Mouse (Mus musculus) intestine, embryonic 15.5 days (tissue): ENCODE data around the gene Qprt. TPM values are rescaled to one million over a fixed set of nuclear protein-coding genes. Genes with fewer than 3 reads are reported as not detected.

Experiments
- ATAC-seq: fragments of 200-750 bp; cut with Nextera tagmentation; 2 replicates; pipeline ENCODE4 v1.8.0; 2017; ENCODE audit warnings: moderate TSS enrichment, moderate library complexity
- H3K27ac ChIP-seq: fragments of 300-500 bp; sonication (generic); 2 replicates; pipeline ENCODE4 v1.5.1; 2015; ENCODE audit warnings: mild to moderate bottlenecking, inconsistent platforms
- H3K27me3 ChIP-seq: fragments of 300-500 bp; sonication (generic); replicated peaks from 2 replicates; pipeline ENCODE4 v1.6.1; 2015; ENCODE audit warnings: inconsistent platforms
- H3K36me3 ChIP-seq: fragments of 300-500 bp; sonication (generic); 2 replicates; pipeline ENCODE4 v1.6.1; 2015; ENCODE audit warnings: inconsistent platforms
- H3K4me1 ChIP-seq: fragments of 300-500 bp; sonication (generic); replicated peaks from 2 replicates; pipeline ENCODE4 v1.6.1; 2015; ENCODE audit warnings: inconsistent platforms
- H3K4me2 ChIP-seq: fragments of 300-500 bp; sonication (generic); replicated peaks from 2 replicates; pipeline ENCODE4 v1.6.1; 2015; ENCODE audit warnings: mild to moderate bottlenecking, inconsistent platforms
- H3K4me3 ChIP-seq: fragments of 300-500 bp; sonication (generic); replicated peaks from 2 replicates; pipeline ENCODE4 v1.5.1; 2015; ENCODE audit warnings: inconsistent platforms
- H3K9ac ChIP-seq: fragments of 300-500 bp; sonication (generic); 2 replicates; pipeline ENCODE4 v1.6.1; 2015; ENCODE audit warnings: inconsistent platforms
- H3K9me3 ChIP-seq: fragments of 300-500 bp; sonication (generic); 2 replicates; pipeline ENCODE4 v1.6.1; 2016; ENCODE audit warnings: inconsistent platforms
- WGBS: fragments of 180-500 bp; shearing (Covaris S2); methylation state at CpG from one replicate; pipeline ENCODE4 v1.1.7; 2015; 5-methylcytosine and 5-hydroxymethylcytosine counted together
- polyA plus RNA-seq: library from polyadenylated mRNA; unstranded; fragments of >200 nt; fragmentation: Nextera tagmentation; extraction: Ambion mirVana; gene quantifications from 2 replicates; pipeline ENCODE4 v1.2.1, GENCODE M21; 2015

Qprt gene
- polyA plus RNA-seq, 1 experiment from 2014 or later = 5.3 TPM

DNA sequence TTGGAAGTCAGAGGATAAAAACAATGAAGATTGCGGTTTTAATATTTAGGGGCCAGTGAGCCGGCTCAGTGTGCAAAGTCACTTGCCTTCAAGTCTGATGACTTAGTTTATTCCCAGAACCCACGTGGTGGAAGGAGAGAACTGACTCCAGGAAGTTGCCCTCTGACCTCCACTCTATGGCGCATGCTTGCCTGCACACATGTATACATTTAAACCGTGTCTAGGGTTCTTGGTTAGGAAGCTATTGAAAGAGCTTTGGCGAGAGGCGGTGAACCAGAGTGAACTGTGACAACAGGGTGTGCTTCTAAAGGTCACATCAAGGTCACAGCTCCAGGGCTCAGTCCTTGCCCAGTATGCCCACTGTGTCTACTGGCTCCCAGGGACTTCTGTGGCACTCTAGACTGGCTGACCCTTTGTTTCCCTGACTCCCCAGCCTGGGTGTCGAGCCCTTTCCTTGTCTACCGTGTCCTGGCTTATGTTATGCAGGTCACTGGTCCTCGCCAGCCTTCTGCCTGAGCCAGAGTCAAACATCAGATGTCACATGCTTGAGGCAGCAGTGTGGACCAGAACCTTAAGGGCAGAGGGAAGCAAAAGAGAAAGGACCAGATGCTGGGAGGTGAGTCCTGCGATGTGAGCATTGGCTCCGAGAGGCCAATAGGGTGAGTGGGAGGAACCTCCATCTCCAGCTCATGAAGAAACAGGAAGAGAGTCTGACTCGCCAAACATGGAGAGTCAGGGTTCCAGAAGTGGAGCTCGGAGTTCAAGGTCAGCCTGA, 3.2 kb downstream of the Qprt start:
- Histone ChIP-seq H3K4me2 (no peak overlapping the region), H3K9ac (no peak overlapping the region), H3K4me3 (no peak overlapping the region), H3K36me3 (no peaks in the 10 kb centered on the region), H3K27ac (no peak overlapping the region), H3K9me3 (no peaks in the 10 kb centered on the region), H3K4me1 (peaks cover 22% of the 10 kb centered on the region), H3K27me3 (no peaks in the 10 kb centered on the region)
- WGBS = 57% methylated on average over 14 of the region's 14 CpGs
- ATAC-seq = no peak

DNA sequence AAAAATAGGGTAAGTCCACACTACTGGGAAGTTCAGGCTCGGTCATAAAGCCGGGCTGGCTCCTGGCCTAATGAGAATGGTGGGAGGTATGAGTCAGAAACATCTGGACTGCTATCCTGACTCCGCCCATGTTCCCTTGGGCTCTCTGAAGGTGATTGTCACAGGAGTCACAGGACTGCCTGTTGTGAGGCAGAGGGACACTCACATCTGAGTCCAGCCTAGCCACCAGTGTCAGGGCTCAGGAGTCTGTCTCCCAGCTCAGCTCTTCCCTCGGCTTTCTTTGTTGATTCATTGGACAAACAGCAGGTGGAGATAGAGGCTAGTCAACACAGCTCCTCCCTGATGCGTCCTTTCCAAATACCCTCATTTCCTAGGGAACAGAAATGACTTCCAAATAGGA, 4.1 kb downstream of the Qprt start:
- Histone ChIP-seq H3K27me3 (no peaks in the 10 kb centered on the region), H3K4me3 (no peak overlapping the region), H3K4me1 (peaks cover 28% of the 10 kb centered on the region), H3K4me2 (no peak overlapping the region), H3K9me3 (no peaks in the 10 kb centered on the region), H3K36me3 (no peaks in the 10 kb centered on the region), H3K9ac (no peak overlapping the region), H3K27ac (no peak overlapping the region)
- ATAC-seq = peak; percentile 46
- 27% methylated on average over 5 of the region's 5 CpGs for WGBS

DNA sequence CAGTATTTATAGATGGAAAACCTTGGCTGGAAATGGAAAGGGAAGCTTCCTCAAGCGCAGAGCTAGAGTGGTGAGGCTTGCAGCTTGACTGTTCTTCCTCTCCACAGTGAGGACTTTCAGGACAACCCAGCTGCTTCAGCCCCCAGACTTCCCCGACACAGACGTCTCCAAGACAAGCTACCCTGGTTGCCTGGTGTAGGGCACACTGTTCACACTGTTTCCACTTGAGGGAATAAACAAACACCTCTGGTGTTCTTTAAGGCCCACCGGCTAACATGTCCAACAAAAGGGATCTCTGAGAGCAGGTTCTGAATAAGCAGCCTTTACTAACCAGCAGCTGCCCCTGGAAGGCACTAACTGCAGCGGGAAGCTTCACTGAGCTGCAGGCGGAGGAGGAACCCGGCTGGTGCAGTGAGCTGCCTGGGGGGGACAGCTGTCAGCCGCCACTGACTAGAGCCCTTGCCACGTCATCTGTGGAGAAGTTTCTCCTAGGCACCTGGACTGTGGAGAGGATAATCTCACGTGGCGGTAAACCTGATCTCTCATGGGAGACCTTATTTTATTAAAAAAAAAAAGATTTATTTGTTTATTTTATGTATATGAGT, 5.6 kb downstream of the Qprt start:
- no peaks in the 10 kb centered on the region for H3K27me3 ChIP-seq
- no peak overlapping the region for H3K4me3 ChIP-seq
- H3K27ac ChIP-seq = no peak overlapping the region
- H3K9me3 ChIP-seq = no peaks in the 10 kb centered on the region
- WGBS = 57% methylated on average over 11 of the region's 11 CpGs
- no peak overlapping the region for H3K9ac ChIP-seq
- peaks cover 24% of the 10 kb centered on the region for H3K4me1 ChIP-seq
- H3K4me2 ChIP-seq = no peak overlapping the region
- ATAC-seq = no peak
- H3K36me3 ChIP-seq = no peaks in the 10 kb centered on the region

- Histone ChIP-seq H3K36me3 (no peaks in the 10 kb centered on the region), H3K9me3 (no peaks in the 10 kb centered on the region), H3K4me2 (no peak overlapping the region), H3K27me3 (no peaks in the 10 kb centered on the region), H3K4me3 (no peak overlapping the region), H3K27ac (no peak overlapping the region), H3K4me1 (peaks cover 22% of the 10 kb centered on the region), H3K9ac (no peak overlapping the region)
- no peak for ATAC-seq
- WGBS = 69% methylated on average over 11 of the region's 11 CpGs
Measured at GRCm38 (mm10) chr7:127114920-127115319, 7.1 kb downstream of the Qprt start.

- WGBS = 40% methylated on average over 12 of the region's 12 CpGs
- H3K4me2 ChIP-seq = peak overlapping the region; percentile 46
- peak; percentile 50 for ATAC-seq
- no peaks in the 10 kb centered on the region for H3K27me3 ChIP-seq
- no peaks in the 10 kb centered on the region for H3K36me3 ChIP-seq
- no peak overlapping the region for H3K4me3 ChIP-seq
- H3K4me1 ChIP-seq = peaks cover 22% of the 10 kb centered on the region
- 0 out of 2 replicates have a peak overlapping the region, but pooled peaks have one; percentile 22 for H3K27ac ChIP-seq
- no peak overlapping the region for H3K9ac ChIP-seq
- no peaks in the 10 kb centered on the region for H3K9me3 ChIP-seq
Measured at GRCm38 (mm10) chr7:127113614-127114259, 8.3 kb downstream of the Qprt start.

GRCm38 (mm10) chr7:127112921-127113597, 9.0 kb downstream of the Qprt start:
- H3K27ac ChIP-seq = no peak overlapping the region
- H3K36me3 ChIP-seq = no peaks in the 10 kb centered on the region
- no peak overlapping the region for H3K9ac ChIP-seq
- WGBS = 39% methylated on average over 9 of the region's 9 CpGs
- H3K4me2 ChIP-seq = peak overlapping the region; percentile 46; the same call in 1 of the 2 replicates
- H3K27me3 ChIP-seq = no peaks in the 10 kb centered on the region
- ATAC-seq = no peak
- no peak overlapping the region for H3K4me3 ChIP-seq
- H3K9me3 ChIP-seq = no peaks in the 10 kb centered on the region
- H3K4me1 ChIP-seq = peaks cover 18% of the 10 kb centered on the region

- no peaks in the 10 kb centered on the region for H3K36me3 ChIP-seq
- ATAC-seq = no peak
- H3K4me3 ChIP-seq = no peak overlapping the region
- H3K9ac ChIP-seq = no peak overlapping the region
- no peak overlapping the region for H3K27ac ChIP-seq
- no peak overlapping the region for H3K4me2 ChIP-seq
- peaks cover 12% of the 10 kb centered on the region; the same call in 1 of the 2 replicates for H3K4me1 ChIP-seq
- no peaks in the 10 kb centered on the region for H3K9me3 ChIP-seq
- no peaks in the 10 kb centered on the region for H3K27me3 ChIP-seq
- WGBS = 71% methylated on average over 12 of the region's 12 CpGs
Measured at GRCm38 (mm10) chr7:127112251-127112841, 9.7 kb downstream of the Qprt start.

- no peaks in the 10 kb centered on the region for H3K9me3 ChIP-seq
- WGBS = 46% methylated on average over 6 of the region's 6 CpGs
- H3K4me2 ChIP-seq = no peak overlapping the region
- peaks cover 12% of the 10 kb centered on the region; the same call in 1 of the 2 replicates for H3K4me1 ChIP-seq
- ATAC-seq = no peak
- H3K27ac ChIP-seq = no peak overlapping the region
- H3K9ac ChIP-seq = no peak overlapping the region
- H3K27me3 ChIP-seq = no peaks in the 10 kb centered on the region
- H3K36me3 ChIP-seq = no peaks in the 10 kb centered on the region
- H3K4me3 ChIP-seq = no peak overlapping the region
Measured at GRCm38 (mm10) chr7:127111461-127111860, 10.6 kb downstream of the Qprt start.

GRCm38 (mm10) chr7:127110239-127111007, 11.6 kb downstream of the Qprt start:
- Histone ChIP-seq H3K9me3 (no peaks in the 10 kb centered on the region), H3K36me3 (no peaks in the 10 kb centered on the region), H3K27ac (no peak overlapping the region), H3K4me1 (peaks cover 12% of the 10 kb centered on the region; the same call in 1 of the 2 replicates), H3K9ac (no peak overlapping the region), H3K27me3 (no peaks in the 10 kb centered on the region), H3K4me2 (no peak overlapping the region), H3K4me3 (no peak overlapping the region)
- ATAC-seq = peak; percentile 61
- 42% methylated on average over 18 of the region's 18 CpGs for WGBS

DNA sequence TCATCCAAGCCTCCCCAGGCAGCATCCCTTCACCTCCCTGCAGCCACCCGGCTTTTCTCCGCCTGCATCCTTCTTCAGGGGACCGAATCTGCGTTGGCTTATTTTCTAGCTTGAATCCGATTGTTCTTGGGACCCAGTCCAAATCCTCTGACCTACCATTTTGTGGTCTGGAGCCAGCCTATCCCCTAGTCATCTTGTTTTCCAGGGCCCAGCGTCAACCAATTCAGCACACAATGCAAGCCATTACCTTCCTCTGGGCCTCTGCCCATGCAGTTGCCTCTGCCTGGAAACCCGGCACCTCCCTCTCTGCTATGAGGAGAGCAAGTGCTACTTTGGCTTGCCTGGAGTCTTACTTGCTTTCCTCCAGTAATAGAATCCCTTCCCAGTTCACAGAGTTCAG, 16.5 kb downstream of the Qprt start:
- Histone ChIP-seq H3K4me3 (no peak overlapping the region), H3K9me3 (no peaks in the 10 kb centered on the region), H3K36me3 (no peaks in the 10 kb centered on the region), H3K9ac (no peak overlapping the region), H3K4me2 (no peak overlapping the region), H3K4me1 (peaks cover 9% of the 10 kb centered on the region; the same call in 1 of the 2 replicates), H3K27ac (no peak overlapping the region), H3K27me3 (no peaks in the 10 kb centered on the region)
- ATAC-seq = no peak
- 73% methylated on average over 7 of the region's 7 CpGs for WGBS

DNA sequence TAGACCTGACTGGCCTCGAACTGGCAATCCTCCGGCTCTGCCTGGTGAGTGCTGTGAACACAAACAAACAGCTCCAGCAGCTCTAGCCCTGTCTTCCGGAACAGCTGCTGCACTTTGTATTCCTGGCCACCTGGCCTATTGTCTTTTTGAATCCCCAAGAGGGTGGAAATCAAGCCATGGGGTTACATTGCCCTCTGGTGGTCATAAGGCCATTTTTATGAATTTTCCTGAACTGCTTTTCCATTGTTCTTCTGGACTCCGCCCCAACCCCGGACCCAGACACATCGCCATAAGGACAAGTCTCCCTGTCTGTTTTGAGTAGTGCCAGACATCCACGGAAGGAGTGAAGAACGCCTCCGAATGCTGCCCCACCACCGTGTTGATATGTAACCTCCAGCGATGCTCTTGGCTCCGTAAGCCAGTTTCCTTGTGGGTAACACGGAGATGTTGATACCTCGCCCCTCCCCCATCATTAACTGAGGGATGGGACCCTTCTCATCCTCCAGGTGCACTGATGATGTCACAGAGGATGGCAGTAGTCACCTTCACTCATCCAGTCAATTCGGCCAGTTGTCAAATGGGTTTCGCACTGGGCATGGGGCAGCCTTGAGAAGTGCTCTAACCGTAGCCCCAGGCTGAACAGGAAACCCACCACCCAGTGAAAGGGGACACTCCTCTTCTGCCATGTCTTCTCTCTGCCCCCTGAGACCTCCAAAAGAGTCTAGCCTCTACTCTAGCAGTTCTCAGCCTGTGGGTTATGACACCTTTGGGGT, 17.3 kb downstream of the Qprt start:
- H3K36me3 ChIP-seq = no peaks in the 10 kb centered on the region
- H3K27me3 ChIP-seq = no peaks in the 10 kb centered on the region
- 16% methylated on average over 17 of the region's 17 CpGs for WGBS
- no peak overlapping the region for H3K27ac ChIP-seq
- H3K4me2 ChIP-seq = peak overlapping the region; percentile 64
- H3K4me3 ChIP-seq = peak overlapping the region; percentile 32
- peak; percentile 93 for ATAC-seq
- H3K9me3 ChIP-seq = no peaks in the 10 kb centered on the region
- H3K9ac ChIP-seq = peak overlapping the region; percentile 45
- peaks cover 9% of the 10 kb centered on the region; the same call in 1 of the 2 replicates for H3K4me1 ChIP-seq
